12 mouse cellular contexts compared by ENCODE assay signal in the genomic region with DNA sequence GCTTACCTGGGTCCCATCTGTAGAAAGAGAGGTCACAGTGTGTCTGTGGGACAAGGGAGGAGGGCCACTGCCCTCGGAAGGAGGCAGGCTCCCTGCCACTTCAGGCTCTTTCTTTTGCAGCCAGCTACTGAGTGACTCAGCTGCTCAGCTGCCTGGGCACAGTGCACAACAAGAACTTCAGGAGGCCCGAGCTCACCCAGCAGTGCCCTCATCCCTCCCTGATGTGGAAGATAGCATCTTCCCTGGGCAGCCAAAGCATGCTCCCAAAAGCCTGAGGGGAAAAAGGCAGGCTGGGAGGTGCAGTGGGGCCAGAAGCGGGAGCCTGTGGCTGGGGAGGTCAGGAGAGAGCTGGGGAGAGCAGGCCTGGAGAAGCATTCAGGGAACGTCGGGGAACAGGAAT. TPM values are rescaled to one million over a fixed set of nuclear protein-coding genes. Genes with fewer than 3 reads are reported as not detected.
DNase-seq lines count a peak whose midpoint lies in the region; ATAC-seq and TF ChIP-seq lines count a peak whose summit lies in the region.
"Had no signal": no experiment of that assay in that cellular context is flagged by ENCODE, and none has a peak within 500 bp of the region (broad histone marks: within the 10 kb centered on the region; RNA-seq: fewer than 3 reads in every experiment).

No protein-coding gene starts in this region.

- H3K9ac ChIP-seq in forebrain, embryonic 11.5 days (ENCODE audit: low read length), result no peak overlapping the region
- no peak overlapping the region for H3K9ac ChIP-seq in kidney, embryonic 14.5 days (ENCODE audit: low read depth, low read length)
- H3K9ac ChIP-seq: hindbrain, embryonic 15.5 days had no signal

- H3K36me3 ChIP-seq in forebrain, embryonic 10.5 days (replicated peaks), result peaks cover 36% of the 10 kb centered on the region
- no peaks in the 10 kb centered on the region; the same call in 1 of the 2 replicates for H3K36me3 ChIP-seq in forebrain, embryonic 11.5 days (ENCODE audit: control insufficient read depth, insufficient read depth, low read length)
- no peaks in the 10 kb centered on the region for H3K36me3 ChIP-seq in kidney, adult 2 months (ENCODE audit: control insufficient read depth, insufficient read depth, low read length)
- H3K36me3 ChIP-seq in kidney, embryonic 14.5 days (ENCODE audit: control insufficient read depth, insufficient read depth, low read length), result peaks cover 14% of the 10 kb centered on the region
- no peaks in the 10 kb centered on the region for H3K36me3 ChIP-seq in testis, adult 2 months (ENCODE audit: control insufficient read depth, insufficient read depth, low read length)
- H3K36me3 ChIP-seq: hindbrain, embryonic 15.5 days had no signal

- H3K27me3 ChIP-seq in forebrain, embryonic 10.5 days (ENCODE audit: poor library complexity, severe bottlenecking), result no peaks in the 10 kb centered on the region
- H3K27me3 ChIP-seq in forebrain, embryonic 11.5 days (ENCODE audit: control insufficient read depth, insufficient read depth, low read length), result no peaks in the 10 kb centered on the region
- H3K27me3 ChIP-seq in kidney, adult 2 months (replicated peaks; ENCODE audit: control insufficient read depth, insufficient read depth, low read length), result no peaks in the 10 kb centered on the region
- H3K27me3 ChIP-seq in kidney, embryonic 14.5 days (ENCODE audit: control insufficient read depth, insufficient read depth, low read length), result no peaks in the 10 kb centered on the region
- H3K27me3 ChIP-seq in testis, adult 2 months (ENCODE audit: control insufficient read depth, insufficient read depth, low read length), result no peaks in the 10 kb centered on the region
- H3K27me3 ChIP-seq: hindbrain, embryonic 15.5 days had no signal

- WGBS in forebrain, embryonic 10.5 days, result 61% methylated on average over 5 of the region's 5 CpGs
- 63% methylated on average over 5 of the region's 5 CpGs for WGBS in forebrain, embryonic 11.5 days
- 42% methylated on average over 5 of the region's 5 CpGs for WGBS in kidney, adult 2 months
- 58% methylated on average over 5 of the region's 5 CpGs for WGBS in kidney, embryonic 14.5 days

- no peaks in the 10 kb centered on the region; the same call in 1 of the 2 replicates for H3K9me3 ChIP-seq in forebrain, embryonic 10.5 days
- no peaks in the 10 kb centered on the region for H3K9me3 ChIP-seq in forebrain, embryonic 11.5 days (ENCODE audit: control insufficient read depth, low read length)
- no peaks in the 10 kb centered on the region for H3K9me3 ChIP-seq in kidney, embryonic 14.5 days (ENCODE audit: control insufficient read depth, low read length)
- H3K9me3 ChIP-seq: hindbrain, embryonic 15.5 days had no signal

- H3K4me3 ChIP-seq in forebrain, embryonic 10.5 days, result no peak overlapping the region
- H3K4me3 ChIP-seq in forebrain, embryonic 11.5 days (ENCODE audit: low read depth, low read length), result no peak overlapping the region
- no peak overlapping the region for H3K4me3 ChIP-seq in kidney, adult 2 months (ENCODE audit: insufficient read depth, low read depth, low read length)
- no peak overlapping the region for H3K4me3 ChIP-seq in kidney, embryonic 14.5 days (ENCODE audit: low read length)
- no peak overlapping the region for H3K4me3 ChIP-seq in testis, adult 2 months (ENCODE audit: control insufficient read depth, low read depth, low read length)
- H3K4me3 ChIP-seq: hindbrain, embryonic 15.5 days had no signal

- no peak for DNase-seq in forebrain, embryonic 10.5 days (ENCODE audit: extremely low spot score, low spot score)
- DNase-seq in forebrain, embryonic 11.5 days (ENCODE audit: low spot score), result no peak
- DNase-seq in kidney, adult 2 months, result no peak
- no peak for DNase-seq in testis, postnatal 14 days (ENCODE audit: low spot score)
- no peak for DNase-seq in frontal cortex, postnatal 10 days (ENCODE audit: low spot score in 2 of 2)
- DNase-seq: cerebellum, adult 8-10 months; layer of hippocampus, adult 9-11 months had no signal

- no peak for ATAC-seq in forebrain, embryonic 11.5 days (replicated peaks; ENCODE audit: low FRiP score)
- ATAC-seq in kidney, embryonic 14.5 days (ENCODE audit: low FRiP score, low TSS enrichment), result no peak; the same call in 1 of the 2 replicates
- ATAC-seq in erythroid progenitor cell, adult 5-6 weeks (replicated peaks; ENCODE audit: low FRiP score, poor library complexity, severe bottlenecking), result no peak
- ATAC-seq: CD4-positive, CD25-positive, alpha-beta regulatory T cell, adult 4 months had no signal

- no peak overlapping the region for H3K4me2 ChIP-seq in forebrain, embryonic 11.5 days (ENCODE audit: low read depth, low read length, severe bottlenecking)
- no peak overlapping the region for H3K4me2 ChIP-seq in kidney, embryonic 14.5 days (replicated peaks; ENCODE audit: low read depth, low read length)
- H3K4me2 ChIP-seq: hindbrain, embryonic 15.5 days had no signal

- peak overlapping the region; percentile 44; the same call in 1 of the 2 replicates for H3K27ac ChIP-seq in forebrain, embryonic 10.5 days
- H3K27ac ChIP-seq in forebrain, embryonic 11.5 days (ENCODE audit: low read depth, low read length), result no peak overlapping the region
- peak overlapping the region; percentile 67 for H3K27ac ChIP-seq in kidney, adult 2 months (ENCODE audit: insufficient read depth, low read depth, low read length)
- H3K27ac ChIP-seq in kidney, embryonic 14.5 days (ENCODE audit: low read depth, low read length), result no peak overlapping the region; the same call in 1 of the 2 replicates
- H3K27ac ChIP-seq in testis, adult 2 months (ENCODE audit: control insufficient read depth, insufficient read depth, low read depth, low read length), result 0 out of 2 replicates have a peak overlapping the region, but pooled peaks have one; percentile 19

- TF ChIP-seq CTCF in kidney, adult 2 months (conservative IDR thresholded peaks at IDR 0.05; ENCODE audit: insufficient read depth, insufficient read length, low read depth, low read length), result no peak
- no peak for TF ChIP-seq CTCF in testis, adult 2 months (IDR thresholded peaks at IDR 0.05; ENCODE audit: control insufficient read depth, insufficient read depth, insufficient replicate concordance, low read depth, low read length)

- H3K4me1 ChIP-seq in forebrain, embryonic 10.5 days, result peaks cover 37% of the 10 kb centered on the region
- H3K4me1 ChIP-seq in forebrain, embryonic 11.5 days (replicated peaks; ENCODE audit: control insufficient read depth, insufficient read depth, low read length), result peaks cover 5% of the 10 kb centered on the region
- peaks cover 36% of the 10 kb centered on the region for H3K4me1 ChIP-seq in kidney, adult 2 months (ENCODE audit: control insufficient read depth, insufficient read depth, low read length)
- H3K4me1 ChIP-seq in kidney, embryonic 14.5 days (ENCODE audit: control insufficient read depth, insufficient read depth, low read length), result peaks cover 14% of the 10 kb centered on the region
- no peaks in the 10 kb centered on the region; the same call in 1 of the 2 replicates for H3K4me1 ChIP-seq in testis, adult 2 months (ENCODE audit: control insufficient read depth, insufficient read depth, low read length)

- TF ChIP-seq POLR2A in kidney, adult 2 months (IDR thresholded peaks at IDR 0.05; ENCODE audit: low read depth, low read length), result no peak
- TF ChIP-seq POLR2A in testis, adult 2 months (IDR thresholded peaks at IDR 0.05; ENCODE audit: control insufficient read depth, low read depth, low read length), result no peak

RNA-seq across cellular contexts. Expression of a gene that starts 29.6 kb away (rescaled TPM):
- polyA plus RNA-seq in forebrain, embryonic 10.5 days (2016; fragmentation: Nextera tagmentation; extraction: Ambion mirVana), result 21.6 and 25.3 TPM in 2 replicates
- 23.9 and 26.4 TPM in 2 replicates for polyA plus RNA-seq in forebrain, embryonic 11.5 days (2014; fragmentation: Nextera tagmentation; extraction: Ambion mirVana)
- polyA plus RNA-seq in kidney, adult 2 months (2012; rRNA removed), result 41.6 and 45.4 TPM in 2 replicates
- 32.2 and 34.1 TPM in 2 replicates for polyA plus RNA-seq in kidney, embryonic 14.5 days (2014; fragmentation: Nextera tagmentation; extraction: Ambion mirVana)
- polyA plus RNA-seq in testis, adult 2 months (2012; rRNA removed), result 6.1 and 6.5 TPM in 2 replicates
- total RNA-seq in erythroid progenitor cell, adult 5-6 weeks (2015; ENCODE audit: low replicate concordance), result 15.1 and 26.8 TPM in 2 replicates
- total RNA-seq in erythroid progenitor cell, adult 5-6 weeks (2017; ENCODE audit: low replicate concordance), result 2.4 and 9.8 TPM in 2 replicates

RNA-seq across cellular contexts. Expression of a gene that starts 36.4 kb away (rescaled TPM):
- 28.7 and 32.2 TPM in 2 replicates for polyA plus RNA-seq in forebrain, embryonic 10.5 days (2016; fragmentation: Nextera tagmentation; extraction: Ambion mirVana)
- polyA plus RNA-seq in forebrain, embryonic 11.5 days (2014; fragmentation: Nextera tagmentation; extraction: Ambion mirVana), result 32.1 and 32.9 TPM in 2 replicates
- 182 and 203 TPM in 2 replicates for polyA plus RNA-seq in kidney, adult 2 months (2012; rRNA removed)
- 34.4 and 36.1 TPM in 2 replicates for polyA plus RNA-seq in kidney, embryonic 14.5 days (2014; fragmentation: Nextera tagmentation; extraction: Ambion mirVana)
- 16.3 and 17.0 TPM in 2 replicates for polyA plus RNA-seq in testis, adult 2 months (2012; rRNA removed)
- 122 and 124 TPM in 2 replicates for total RNA-seq in erythroid progenitor cell, adult 5-6 weeks (2015; ENCODE audit: low replicate concordance)
- total RNA-seq in erythroid progenitor cell, adult 5-6 weeks (2017; ENCODE audit: low replicate concordance), result 74.2 and 96.2 TPM in 2 replicates

RNA-seq across cellular contexts. Expression of a gene that starts 46.9 kb away (rescaled TPM):
- polyA plus RNA-seq in forebrain, embryonic 10.5 days (2016; fragmentation: Nextera tagmentation; extraction: Ambion mirVana), result 5.4 and 6.3 TPM in 2 replicates
- 4.8 and 5.5 TPM in 2 replicates for polyA plus RNA-seq in forebrain, embryonic 11.5 days (2014; fragmentation: Nextera tagmentation; extraction: Ambion mirVana)
- polyA plus RNA-seq in kidney, adult 2 months (2012; rRNA removed), result 136 and 184 TPM in 2 replicates
- polyA plus RNA-seq in kidney, embryonic 14.5 days (2014; fragmentation: Nextera tagmentation; extraction: Ambion mirVana), result 11.9 and 15.7 TPM in 2 replicates
- 16.1 and 16.3 TPM in 2 replicates for polyA plus RNA-seq in testis, adult 2 months (2012; rRNA removed)
- not detected in 2 replicates for total RNA-seq in erythroid progenitor cell, adult 5-6 weeks (2015; ENCODE audit: low replicate concordance)
- 3.9 TPM in 1 of 2 replicates, not detected in the other for total RNA-seq in erythroid progenitor cell, adult 5-6 weeks (2017; ENCODE audit: low replicate concordance)

Comparison
In these comparisons a context has a peak if more than half of its experiments do, and no peak if none do; other contexts are left out.
1. H3K27ac ChIP-seq: peak in forebrain, embryonic 10.5 days (single experiment), kidney, adult 2 months (single experiment) and testis, adult 2 months (single experiment); none in forebrain, embryonic 11.5 days (single experiment) and kidney, embryonic 14.5 days (single experiment).